Mouse (Mus musculus) stomach, embryonic 15.5 days (tissue): ENCODE measurements around the gene Timm23. TPM values are rescaled to one million over a fixed set of nuclear protein-coding genes. Genes with fewer than 3 reads are reported as not detected.
"Not testable (repeated sequence)": the region's sequence is repeated elsewhere in the genome, so short reads cannot be mapped to it uniquely, and the experiment has no call there.

ENCODE experiments used
- ATAC-seq: fragments of 200-750 bp; cut with Nextera tagmentation; 2 replicates; pipeline ENCODE4 v1.8.0; 2017; ENCODE audit warnings: low read depth, moderate number of reproducible peaks, moderate TSS enrichment; ENCODE audit not compliant: insufficient read depth, low FRiP score
- H3K27ac ChIP-seq: fragments of 300-500 bp; sonication (generic); 2 replicates; pipeline ENCODE4 v1.5.1; 2015; ENCODE audit warnings: mild to moderate bottlenecking, inconsistent platforms
- H3K27me3 ChIP-seq: fragments of 300-500 bp; sonication (generic); replicated peaks from 2 replicates; pipeline ENCODE4 v1.6.1; 2015; ENCODE audit warnings: inconsistent platforms
- H3K36me3 ChIP-seq: fragments of 300-500 bp; sonication (generic); 2 replicates; pipeline ENCODE4 v1.6.1; 2015; ENCODE audit warnings: inconsistent platforms
- H3K4me1 ChIP-seq: fragments of 300-500 bp; sonication (generic); 2 replicates; pipeline ENCODE4 v1.6.1; 2015; ENCODE audit warnings: inconsistent platforms
- H3K4me2 ChIP-seq: fragments of 300-500 bp; sonication (generic); 2 replicates; pipeline ENCODE4 v1.6.1; 2015; ENCODE audit warnings: mild to moderate bottlenecking, inconsistent platforms
- H3K4me3 ChIP-seq: fragments of 300-500 bp; sonication (generic); replicated peaks from 2 replicates; pipeline ENCODE4 v1.5.1; 2015; ENCODE audit warnings: inconsistent platforms
- H3K9ac ChIP-seq: fragments of 300-500 bp; sonication (generic); 2 replicates; pipeline ENCODE4 v1.6.1; 2015; ENCODE audit warnings: inconsistent platforms
- H3K9me3 ChIP-seq: fragments of 300-500 bp; sonication (generic); 2 replicates; pipeline ENCODE4 v1.6.1; 2016; ENCODE audit warnings: inconsistent platforms
- WGBS: fragments of 180-500 bp; shearing (Covaris S2); methylation state at CpG from one replicate; pipeline ENCODE4 v1.1.7; 2015; 5-methylcytosine and 5-hydroxymethylcytosine counted together
- polyA plus RNA-seq: library from polyadenylated mRNA; unstranded; fragments of >200 nt; fragmentation: Nextera tagmentation; extraction: Ambion mirVana; gene quantifications from 2 replicates; pipeline ENCODE4 v1.2.1, GENCODE M21; 2015

The Timm23 gene
- 203 and 260 TPM in 2 replicates for polyA plus RNA-seq

DNA sequence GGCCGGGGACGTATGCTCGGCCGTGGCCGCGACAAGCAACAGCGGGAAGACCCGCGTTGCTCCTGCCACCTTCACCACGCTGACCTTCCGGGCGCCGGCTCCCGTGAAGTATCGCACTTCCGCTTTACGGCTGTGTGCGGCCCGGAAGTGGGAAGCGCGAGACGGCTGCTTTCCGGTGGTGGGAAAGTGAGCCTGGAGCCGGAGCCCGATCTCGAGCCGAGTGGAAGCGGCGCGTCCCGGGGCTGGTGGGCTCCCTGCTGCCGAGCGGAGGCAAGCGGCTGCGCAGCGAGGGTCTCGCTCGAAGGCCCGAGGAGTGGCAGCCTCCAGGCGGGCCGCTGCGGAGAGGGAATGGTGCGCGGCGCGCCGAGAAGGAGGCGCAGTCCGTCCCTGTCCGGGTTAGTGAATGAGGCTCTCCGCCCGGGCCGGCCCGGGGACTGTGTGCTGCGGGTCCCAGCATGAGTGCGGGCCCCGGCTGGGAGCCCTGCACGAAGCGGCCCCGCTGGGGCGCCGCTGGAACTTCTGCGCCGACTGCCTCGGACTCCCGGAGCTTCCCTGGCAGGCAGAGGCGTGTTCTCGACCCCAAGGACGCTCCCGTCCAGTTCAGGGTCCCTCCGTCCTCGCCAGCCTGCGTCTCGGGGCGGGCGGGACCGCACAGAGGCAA is at the start of gene Timm23, which contains the start of gene Parg:
Gene Timm23 (minus strand): TSS at position 108 of the 661 bp plus-strand sequence.
Gene Parg (plus strand): TSS at position 159 of the 661 bp plus-strand sequence.
- H3K4me1 ChIP-seq, result peaks cover 21% of the 10 kb centered on the region
- peak within 1 kb of the TSS; percentile 98 for H3K4me3 ChIP-seq
- peak within 1 kb of the TSS; percentile 79 for H3K27ac ChIP-seq
- WGBS, result under 1% methylated on average over 77 of the region's 77 CpGs
- H3K4me2 ChIP-seq, result peak within 1 kb of the TSS; percentile 72
- ATAC-seq, result peak; percentile 92
- H3K9ac ChIP-seq, result peak within 1 kb of the TSS; percentile 98
- H3K9me3 ChIP-seq, result no peaks in the 10 kb centered on the region
- peaks cover 9% of the 10 kb centered on the region for H3K36me3 ChIP-seq
- H3K27me3 ChIP-seq, result no peaks in the 10 kb centered on the region

DNA sequence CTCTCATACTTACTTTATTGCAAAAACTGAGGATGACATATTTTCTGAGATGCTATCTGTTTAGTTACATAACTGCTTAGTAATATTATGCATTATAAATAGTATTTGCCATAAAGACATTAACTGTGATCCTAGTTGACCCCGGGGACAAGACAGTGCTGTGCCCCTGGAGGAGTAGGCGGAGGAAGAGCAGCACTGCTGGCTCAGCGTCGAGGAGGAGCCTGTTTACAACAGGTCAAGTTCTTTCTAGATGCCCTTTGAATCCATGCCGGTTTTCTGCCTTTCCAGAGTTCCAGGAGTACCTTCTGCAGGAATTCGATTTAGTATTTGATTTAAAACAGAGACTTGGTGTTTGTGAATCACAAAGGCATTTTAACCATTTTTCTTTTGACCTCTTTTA is 47.9 kb upstream of the Timm23 start:
- no peaks in the 10 kb centered on the region for H3K4me1 ChIP-seq
- no peak overlapping the region for H3K9ac ChIP-seq
- 70% methylated on average over 6 of the region's 6 CpGs for WGBS
- no peak overlapping the region for H3K4me3 ChIP-seq
- H3K27me3 ChIP-seq, result no peaks in the 10 kb centered on the region
- H3K27ac ChIP-seq, result no peak overlapping the region
- H3K9me3 ChIP-seq, result no peaks in the 10 kb centered on the region
- ATAC-seq, result no peak
- no peak overlapping the region for H3K4me2 ChIP-seq
- no peaks in the 10 kb centered on the region for H3K36me3 ChIP-seq

DNA sequence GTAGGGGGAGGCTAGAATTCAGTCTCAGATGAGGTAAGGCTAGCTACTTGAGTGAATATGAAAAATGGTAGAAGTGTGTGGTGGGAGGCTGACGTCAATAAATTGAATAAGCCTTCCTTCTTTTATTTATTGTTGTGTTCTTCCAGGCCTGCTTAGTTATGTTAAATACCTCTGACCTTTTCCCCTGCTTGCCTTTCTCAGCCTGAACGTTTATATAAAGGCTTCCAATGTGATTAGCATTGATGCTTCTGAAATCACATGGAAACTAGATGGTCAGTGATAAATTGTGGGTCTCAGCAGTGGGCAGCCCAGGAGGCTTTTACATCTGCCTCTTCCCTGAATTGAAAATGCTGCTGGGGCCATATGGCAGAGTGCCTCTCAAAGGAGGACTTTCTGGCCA is 44.3 kb upstream of the Timm23 start:
- Histone ChIP-seq H3K9ac (no peak overlapping the region), H3K36me3 (peaks cover 7% of the 10 kb centered on the region; the same call in 1 of the 2 replicates), H3K4me1 (no peaks in the 10 kb centered on the region), H3K4me3 (no peak overlapping the region), H3K27me3 (no peaks in the 10 kb centered on the region), H3K4me2 (no peak overlapping the region), H3K9me3 (no peaks in the 10 kb centered on the region), H3K27ac (no peak overlapping the region)
- WGBS, result 31% methylated on average over 2 of the region's 2 CpGs
- no peak; the same call in 1 of the 2 replicates for ATAC-seq

DNA sequence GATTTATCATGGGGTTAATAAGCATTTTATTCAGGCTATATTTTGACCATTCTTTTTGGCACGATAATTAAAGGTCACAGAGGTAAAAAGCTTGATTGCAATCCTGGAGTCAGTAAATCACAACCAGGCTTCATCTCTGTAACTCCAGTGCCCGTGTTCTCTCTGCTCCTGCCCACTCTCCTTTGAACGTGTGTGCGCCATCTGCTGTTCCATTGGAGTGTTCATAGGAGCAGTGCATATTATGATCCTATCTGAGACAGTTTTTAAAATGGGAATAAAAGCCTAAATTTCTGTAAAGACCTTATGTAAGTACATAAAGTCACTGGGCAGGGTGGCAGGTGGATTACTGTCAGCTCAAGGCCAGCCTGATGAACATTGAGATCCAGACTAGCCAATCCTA is 40.7 kb upstream of the Timm23 start:
- no peak overlapping the region for H3K4me2 ChIP-seq
- H3K36me3 ChIP-seq, result peaks cover 7% of the 10 kb centered on the region; the same call in 1 of the 2 replicates
- H3K27me3 ChIP-seq, result no peaks in the 10 kb centered on the region
- no peak overlapping the region for H3K9ac ChIP-seq
- no peak overlapping the region for H3K27ac ChIP-seq
- H3K4me1 ChIP-seq, result no peaks in the 10 kb centered on the region
- no peak for ATAC-seq
- 75% methylated on average over 4 of the region's 4 CpGs for WGBS
- no peaks in the 10 kb centered on the region for H3K9me3 ChIP-seq
- no peak overlapping the region for H3K4me3 ChIP-seq

DNA sequence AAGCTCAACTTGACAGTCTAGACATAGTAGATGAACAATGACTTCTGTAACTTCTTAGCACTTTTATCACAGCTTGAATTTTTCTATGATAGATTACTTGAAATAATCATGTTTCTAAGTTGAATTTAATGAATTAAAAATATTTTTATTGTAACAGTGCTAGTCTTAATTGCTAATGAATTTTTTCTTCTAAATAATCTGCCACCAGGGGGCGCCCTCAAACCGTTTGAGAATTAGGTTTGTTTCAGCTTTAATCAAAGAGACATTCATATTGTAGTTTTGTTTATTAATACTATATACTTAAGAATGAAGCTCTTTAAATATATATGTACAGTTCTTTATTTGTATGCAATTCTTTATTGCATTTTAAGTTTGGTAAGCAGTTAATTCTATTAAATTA is 27.3 kb upstream of the Timm23 start:
- no peak overlapping the region for H3K9ac ChIP-seq
- H3K27me3 ChIP-seq, result no peaks in the 10 kb centered on the region
- 1% methylated on average over 2 of the region's 2 CpGs for WGBS
- no peaks in the 10 kb centered on the region for H3K36me3 ChIP-seq
- no peaks in the 10 kb centered on the region for H3K9me3 ChIP-seq
- no peak for ATAC-seq
- H3K4me2 ChIP-seq, result no peak overlapping the region
- no peak overlapping the region for H3K4me3 ChIP-seq
- no peak overlapping the region for H3K27ac ChIP-seq
- no peaks in the 10 kb centered on the region for H3K4me1 ChIP-seq

DNA sequence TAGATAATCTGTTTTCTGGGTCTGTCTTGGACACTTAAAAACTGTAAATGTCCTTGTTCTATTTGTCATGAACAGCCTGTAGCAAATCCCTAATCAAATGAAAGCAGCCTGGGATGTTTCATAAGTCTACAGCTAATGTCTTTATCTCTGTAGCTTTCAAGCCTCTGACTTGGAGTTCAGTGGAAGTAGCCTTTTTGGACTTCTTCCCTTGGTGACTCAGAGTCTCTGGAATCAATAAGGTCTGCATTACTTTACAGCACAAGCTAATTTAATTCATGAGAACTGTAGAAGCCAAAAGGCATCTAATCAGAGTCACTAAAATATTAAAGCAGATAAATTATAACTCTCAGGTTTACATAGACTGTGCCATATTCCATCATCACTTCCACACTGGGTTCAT is 24.9 kb upstream of the Timm23 start:
- H3K4me3 ChIP-seq, result no peak overlapping the region
- no peaks in the 10 kb centered on the region for H3K9me3 ChIP-seq
- H3K4me1 ChIP-seq, result no peaks in the 10 kb centered on the region
- no peaks in the 10 kb centered on the region for H3K27me3 ChIP-seq
- ATAC-seq, result no peak
- no peak overlapping the region for H3K4me2 ChIP-seq
- H3K36me3 ChIP-seq, result no peaks in the 10 kb centered on the region
- H3K9ac ChIP-seq, result no peak overlapping the region
- H3K27ac ChIP-seq, result no peak overlapping the region

DNA sequence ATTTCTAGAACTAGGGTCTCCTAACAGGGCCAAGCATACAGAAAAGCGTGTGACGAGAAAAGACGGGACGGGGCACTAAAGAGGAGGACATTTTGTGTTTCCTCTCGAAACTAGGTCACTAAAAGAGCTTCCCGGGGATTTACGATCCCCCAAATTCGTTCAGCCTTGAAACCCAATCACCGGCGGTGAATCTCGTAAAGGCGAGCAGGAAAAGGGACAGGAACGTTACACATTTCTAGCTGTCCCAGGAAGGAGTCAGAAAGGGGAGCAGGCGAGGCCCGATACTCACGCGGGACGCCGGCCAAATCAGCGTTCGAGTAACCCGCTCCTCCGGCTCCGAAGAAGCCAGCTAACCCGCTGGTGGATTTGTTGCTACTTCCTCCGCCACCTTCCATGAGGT is 344 bp downstream of the Timm23 start:
- H3K27me3 ChIP-seq, result no peaks in the 10 kb centered on the region
- H3K27ac ChIP-seq, result peak overlapping the region; percentile 79
- H3K36me3 ChIP-seq, result peaks cover 12% of the 10 kb centered on the region
- peak overlapping the region; percentile 98 for H3K4me3 ChIP-seq
- no peak for ATAC-seq
- peaks cover 21% of the 10 kb centered on the region for H3K4me1 ChIP-seq
- H3K9me3 ChIP-seq, result no peaks in the 10 kb centered on the region
- peak overlapping the region; percentile 64 for H3K4me2 ChIP-seq
- under 1% methylated on average over 26 of the region's 26 CpGs for WGBS
- peak overlapping the region; percentile 98 for H3K9ac ChIP-seq

DNA sequence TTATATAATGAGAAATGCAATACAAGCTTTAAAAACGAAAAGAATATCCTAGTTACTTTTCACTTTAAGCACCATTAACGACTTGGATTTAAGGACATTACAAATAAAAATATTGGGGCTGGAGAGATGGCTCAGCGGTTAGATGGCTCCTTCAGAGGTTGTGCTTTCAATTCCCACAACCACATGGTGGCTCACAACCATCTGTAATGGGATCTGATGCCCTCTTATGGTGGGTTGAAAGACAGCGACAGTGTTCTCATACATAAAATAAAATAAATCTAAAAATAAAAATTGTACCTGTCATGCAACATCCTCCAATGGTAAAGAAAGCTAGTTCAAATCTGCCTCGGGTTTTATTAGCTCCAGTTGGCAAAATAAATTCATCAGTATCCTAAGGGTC is 8.1 kb downstream of the Timm23 start:
- peaks cover 23% of the 10 kb centered on the region for H3K36me3 ChIP-seq
- H3K27ac ChIP-seq, ATAC-seq, H3K27me3 ChIP-seq, H3K4me1 ChIP-seq, H3K9ac ChIP-seq, H3K4me2 ChIP-seq, H3K4me3 ChIP-seq, H3K9me3 ChIP-seq: not testable (repeated sequence)
- WGBS, result 78% methylated on average over 5 of the region's 5 CpGs

DNA sequence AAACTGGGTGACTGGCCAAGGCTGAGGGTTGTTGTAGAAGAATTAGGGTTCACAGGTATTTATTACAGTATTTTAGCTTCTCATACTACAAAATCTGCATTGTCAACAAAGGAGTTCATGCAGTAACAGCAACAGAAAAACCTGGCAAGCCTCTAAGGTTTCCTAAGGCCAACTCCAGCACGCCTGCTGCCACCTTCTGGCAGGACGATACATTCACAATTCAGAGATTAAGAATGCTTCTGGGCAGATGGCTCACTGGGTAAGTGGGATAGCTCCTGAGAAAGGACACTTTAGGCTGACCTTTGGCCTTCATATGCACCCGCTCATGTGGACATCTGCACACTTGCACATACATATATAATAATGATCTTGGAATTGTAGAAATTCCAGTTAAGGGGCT is 9.3 kb downstream of the Timm23 start:
- no peak for ATAC-seq
- Histone ChIP-seq H3K9ac (no peak overlapping the region), H3K9me3 (no peaks in the 10 kb centered on the region), H3K4me1 (no peaks in the 10 kb centered on the region), H3K27ac (no peak overlapping the region), H3K27me3 (no peaks in the 10 kb centered on the region), H3K36me3 (peaks cover 30% of the 10 kb centered on the region), H3K4me2 (no peak overlapping the region), H3K4me3 (no peak overlapping the region)
- 32% methylated on average over 3 of the region's 3 CpGs for WGBS

DNA sequence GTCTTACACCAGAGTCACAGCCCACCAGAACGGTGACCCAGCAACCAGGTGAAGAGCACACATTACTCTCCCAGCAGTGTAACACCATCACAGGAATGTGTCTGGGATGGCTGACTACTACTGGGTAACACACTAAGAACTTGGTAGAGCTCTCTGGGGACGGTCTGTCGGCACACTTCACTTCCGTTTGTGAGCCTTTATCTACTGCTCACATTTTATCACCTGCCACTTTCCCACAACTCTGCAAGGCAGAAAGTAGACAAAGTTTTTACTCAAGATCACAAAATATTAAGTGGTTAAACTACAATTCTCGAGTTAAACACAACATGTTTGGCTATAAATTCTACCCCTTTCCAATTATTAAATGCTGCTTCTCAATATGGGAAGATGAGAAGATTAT is 9.8 kb downstream of the Timm23 start:
- Histone ChIP-seq H3K4me3 (no peak overlapping the region), H3K4me1 (no peaks in the 10 kb centered on the region), H3K36me3 (peaks cover 31% of the 10 kb centered on the region), H3K4me2 (no peak overlapping the region), H3K9me3 (no peaks in the 10 kb centered on the region), H3K27ac (no peak overlapping the region), H3K9ac (no peak overlapping the region), H3K27me3 (no peaks in the 10 kb centered on the region)
- WGBS, result 85% methylated on average over 5 of the region's 5 CpGs
- no peak for ATAC-seq

DNA sequence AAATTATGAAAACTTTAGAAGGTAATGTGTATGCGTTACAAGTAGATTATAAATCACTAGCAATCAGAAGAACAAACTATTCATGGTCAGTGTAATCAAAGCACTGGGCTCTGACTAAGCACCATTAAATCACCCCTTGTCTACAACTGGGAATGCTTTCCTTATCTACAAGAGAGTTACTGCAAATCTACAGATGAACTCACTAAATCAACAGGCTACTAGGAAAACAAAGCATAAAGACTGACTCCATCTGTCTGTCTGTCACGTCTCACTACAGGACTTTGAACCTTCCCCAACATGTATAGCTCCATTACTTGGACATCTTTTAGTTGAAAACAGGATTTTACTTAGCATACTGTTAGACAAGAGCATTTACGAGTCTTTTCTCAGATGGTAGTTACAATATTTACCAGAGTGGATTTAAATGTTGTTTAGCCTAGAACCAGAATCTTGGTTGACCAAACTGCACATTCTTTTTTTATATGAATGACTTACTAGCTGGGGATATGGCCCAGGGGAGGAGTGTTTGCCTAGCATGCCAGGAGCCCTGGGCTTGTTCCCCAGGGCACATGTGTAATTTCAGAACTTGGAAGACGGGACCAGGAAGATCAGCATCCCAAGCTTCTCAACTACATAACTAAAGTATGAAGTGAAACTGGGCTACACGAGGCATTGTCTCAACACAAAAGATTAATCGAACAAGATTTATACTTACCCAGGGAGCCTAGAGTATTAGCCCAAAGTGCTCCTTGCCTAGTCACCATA is 10.9 kb downstream of the Timm23 start:
- no peak overlapping the region for H3K27ac ChIP-seq
- no peaks in the 10 kb centered on the region for H3K9me3 ChIP-seq
- no peaks in the 10 kb centered on the region for H3K27me3 ChIP-seq
- no peak for ATAC-seq
- no peak overlapping the region for H3K4me2 ChIP-seq
- no peaks in the 10 kb centered on the region for H3K4me1 ChIP-seq
- 75% methylated on average over 6 of the region's 6 CpGs for WGBS
- H3K4me3 ChIP-seq, result no peak overlapping the region
- peaks cover 30% of the 10 kb centered on the region for H3K36me3 ChIP-seq
- H3K9ac ChIP-seq, result no peak overlapping the region

DNA sequence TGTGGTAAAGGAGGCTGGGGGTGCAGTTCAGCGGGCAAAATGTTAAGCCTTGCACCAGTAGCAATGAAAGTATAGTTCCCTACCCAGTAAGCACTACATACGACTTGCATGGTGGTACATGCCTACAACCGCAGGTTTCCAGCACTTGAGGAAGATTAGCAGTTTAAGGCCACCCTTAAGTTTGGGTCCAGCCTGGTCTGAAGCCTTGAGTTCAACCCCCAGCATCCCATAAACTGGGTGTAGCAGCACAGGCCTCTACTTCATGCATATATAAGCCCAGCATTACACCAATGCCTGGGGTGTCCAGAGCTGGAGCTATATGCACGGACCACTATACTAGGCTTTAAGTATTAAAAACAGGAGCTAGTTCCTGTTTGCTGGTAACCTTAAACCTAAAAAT is 17.9 kb downstream of the Timm23 start:
- Histone ChIP-seq H3K27me3 (no peaks in the 10 kb centered on the region), H3K4me1 (no peaks in the 10 kb centered on the region), H3K9me3 (no peaks in the 10 kb centered on the region), H3K36me3 (peaks cover 46% of the 10 kb centered on the region), H3K4me2 (no peak overlapping the region), H3K4me3 (no peak overlapping the region), H3K27ac (no peak overlapping the region), H3K9ac (no peak overlapping the region)
- no peak for ATAC-seq
- WGBS, result 94% methylated on average over 4 of the region's 4 CpGs
